Mouse (Mus musculus) right cerebral cortex, postnatal 4 days (tissue): ENCODE measurements around the gene Clmp.
"Not testable (repeated sequence)": the region's sequence is repeated elsewhere in the genome, so short reads cannot be mapped to it uniquely, and the experiment has no call there.

ENCODE experiments used
- DNase-seq: peaks from one replicate; pipeline ENCODE4 v3.0.0-alpha.2; 2022

Clmp gene

DNA sequence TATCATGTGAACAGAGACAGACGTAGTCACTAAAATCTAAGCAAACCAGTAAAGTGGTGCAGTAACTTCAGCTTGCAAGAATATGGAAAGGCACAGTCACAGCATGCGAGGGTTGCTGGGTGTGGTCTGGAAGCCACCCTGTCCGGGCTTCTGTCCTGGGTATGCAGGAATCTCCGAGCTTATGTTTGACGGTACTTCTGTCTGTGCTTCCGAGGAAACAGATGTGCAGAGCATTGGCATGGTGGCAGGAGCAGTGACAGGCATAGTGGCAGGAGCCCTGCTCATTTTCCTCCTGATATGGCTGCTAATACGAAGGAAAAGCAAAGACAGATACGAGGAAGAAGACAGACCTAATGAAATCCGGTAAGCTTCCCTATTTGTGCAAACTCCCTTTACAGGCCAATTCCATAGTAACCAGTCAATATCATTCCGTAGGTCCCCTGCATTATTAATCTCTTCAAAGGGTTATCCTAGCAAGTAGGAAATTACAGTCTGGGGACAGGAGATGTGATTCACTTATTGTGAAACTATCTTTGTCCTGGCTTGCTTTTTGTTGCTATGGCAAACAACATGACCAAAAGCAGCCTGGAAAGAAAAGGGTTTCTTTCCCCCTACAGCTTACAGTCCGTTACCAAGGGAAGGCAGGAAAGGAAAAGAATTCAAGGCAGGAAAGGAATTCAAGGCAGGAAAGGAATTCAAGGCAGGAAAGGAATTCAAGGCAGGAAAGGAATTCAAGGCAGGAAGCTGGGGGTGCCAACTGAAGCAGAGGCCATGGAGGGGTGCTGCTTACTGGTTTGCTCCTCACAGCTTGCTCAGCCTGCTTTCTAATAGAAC is 95.3 kb downstream of the Clmp start:
- DNase-seq, result no peak

DNA sequence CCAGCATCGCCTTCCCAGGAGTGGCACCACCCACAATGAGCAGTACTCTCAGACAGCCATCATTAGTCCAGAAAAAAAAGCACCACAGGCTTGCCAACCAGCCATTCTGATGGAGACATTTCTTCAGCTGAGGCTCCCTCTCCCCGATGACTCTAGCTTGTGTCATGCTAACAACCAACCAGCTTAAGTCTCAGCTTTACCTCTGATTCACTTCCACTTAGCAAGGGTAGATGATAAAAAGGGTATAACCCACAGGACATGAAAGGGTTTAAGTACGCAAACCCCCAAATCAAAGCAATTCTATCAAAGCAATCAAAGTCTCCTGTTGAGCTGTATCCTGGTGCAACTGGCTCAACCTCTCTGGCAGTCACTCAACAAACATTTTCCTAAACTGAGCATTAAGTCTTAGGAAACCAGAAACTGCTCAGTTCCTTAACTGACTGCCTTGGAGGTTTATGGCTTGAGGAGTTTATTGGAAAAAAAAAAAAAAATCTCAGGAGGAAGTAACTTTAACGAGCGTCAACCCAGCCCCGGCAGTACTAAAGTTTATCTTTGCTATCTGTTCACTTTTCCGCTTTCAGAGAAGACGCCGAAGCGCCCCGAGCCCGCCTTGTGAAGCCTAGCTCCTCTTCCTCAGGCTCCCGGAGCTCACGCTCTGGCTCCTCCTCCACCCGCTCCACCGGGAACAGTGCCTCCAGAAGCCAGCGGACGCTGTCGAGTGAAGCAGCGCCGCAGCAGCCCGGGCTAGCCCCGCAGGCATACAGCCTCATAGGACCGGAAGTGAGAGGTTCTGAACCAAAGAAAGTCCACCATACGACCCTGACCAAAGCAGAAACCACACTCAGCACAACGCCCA is 96.2 kb downstream of the Clmp start:
- no peak for DNase-seq

DNA sequence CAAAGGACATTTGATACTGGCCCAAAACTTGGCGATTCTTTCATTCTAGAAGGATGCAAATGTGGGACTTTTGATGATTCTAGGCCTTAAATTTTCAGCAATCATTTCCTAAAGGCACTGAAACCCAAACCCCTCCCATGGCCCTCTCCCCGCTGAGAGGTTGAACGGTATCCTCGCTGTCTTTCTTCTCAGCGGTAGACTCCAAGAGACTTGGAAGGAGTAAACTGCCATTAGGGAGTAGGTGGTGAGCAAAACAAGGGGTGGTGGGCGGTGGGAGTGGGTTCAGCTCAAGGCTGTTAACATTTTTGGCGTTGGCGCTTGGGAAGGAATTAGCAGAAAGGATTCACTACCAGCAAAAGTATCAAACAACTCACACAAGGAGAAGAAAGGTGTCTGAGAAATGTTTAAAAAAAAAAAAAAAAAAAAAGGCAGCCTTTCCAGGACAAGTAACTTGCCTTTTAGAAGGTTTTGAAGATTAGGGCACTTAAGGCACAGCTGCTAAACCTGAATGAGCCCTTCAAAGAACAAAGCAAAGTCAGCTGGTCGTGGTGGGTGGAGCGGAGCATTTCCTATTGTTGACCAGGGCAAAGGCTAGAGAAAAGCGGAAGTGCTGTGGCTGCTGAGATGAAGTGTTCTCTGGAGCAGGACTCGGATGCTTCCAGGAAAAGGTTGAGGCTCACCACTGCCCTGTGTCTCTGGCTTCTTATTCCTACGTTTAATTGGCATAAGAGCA is 98.0 kb downstream of the Clmp start:
- no peak for DNase-seq

DNA sequence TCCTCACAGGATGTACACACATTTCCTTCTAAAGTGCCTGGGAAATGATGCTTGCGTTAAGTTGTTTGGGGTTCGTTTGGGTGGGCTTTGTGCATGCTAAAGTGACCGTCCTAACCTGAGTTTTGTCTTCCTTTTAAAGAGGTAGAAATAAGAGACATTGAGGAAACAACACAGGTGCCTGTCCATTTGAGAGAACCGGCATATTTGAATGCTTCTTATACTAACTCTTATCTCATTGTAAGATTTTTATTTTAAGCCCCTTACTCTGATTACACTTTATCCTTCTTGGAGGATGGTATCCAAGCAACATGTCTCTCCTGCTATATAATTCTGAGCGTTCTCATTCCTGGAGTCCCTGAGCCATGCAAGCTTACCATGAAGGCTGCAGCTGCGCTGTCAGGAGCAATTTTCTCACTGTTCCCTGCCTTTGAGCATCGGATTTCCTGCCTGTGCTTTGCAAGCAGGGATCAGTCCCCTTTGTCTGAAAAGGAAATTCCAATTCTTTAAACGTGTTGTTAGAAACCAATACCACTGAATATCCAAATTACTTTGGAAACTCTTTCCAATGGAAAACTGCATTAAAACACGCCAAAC is 98.7 kb downstream of the Clmp start:
- peak; percentile 43 for DNase-seq

DNA sequence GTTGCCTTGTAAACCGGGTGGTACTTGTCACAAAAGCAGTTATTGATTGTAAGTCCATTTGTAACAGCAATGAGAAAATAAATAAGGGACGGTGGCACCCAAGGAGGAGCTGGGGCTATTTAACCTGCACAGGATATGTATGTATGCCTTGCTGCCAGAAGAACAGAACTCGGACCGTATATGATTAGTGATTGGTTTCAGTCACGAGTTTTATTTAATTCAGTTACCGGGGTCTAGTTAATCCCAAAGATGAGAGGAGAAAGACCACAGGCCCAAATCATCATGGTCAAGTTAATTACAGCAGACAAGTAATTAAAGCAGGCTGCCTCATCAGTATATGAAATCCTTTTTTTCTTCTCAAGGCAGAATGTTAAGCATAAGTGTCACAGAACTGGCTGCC is 99.7 kb downstream of the Clmp start:
- DNase-seq, result no peak

DNA sequence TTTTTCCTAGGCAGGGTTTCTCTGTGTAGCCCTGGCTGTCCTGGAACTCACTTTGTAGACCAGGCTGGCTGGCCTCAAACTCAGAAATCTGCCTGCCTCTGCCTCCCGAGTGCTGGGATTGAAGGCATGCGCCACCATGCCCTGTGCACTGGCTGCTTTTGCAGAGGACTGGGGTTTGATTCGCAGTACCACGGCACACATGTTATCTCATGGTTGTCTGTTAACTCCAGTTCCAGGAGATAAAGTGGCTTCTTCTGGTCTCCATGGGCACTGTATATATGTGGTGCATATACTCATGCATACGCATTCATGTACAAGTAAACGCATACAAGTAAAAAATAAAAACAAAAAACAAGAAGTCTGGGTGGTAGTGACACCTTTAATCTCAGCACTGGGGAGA is 101.1 kb downstream of the Clmp start:
- not testable (repeated sequence) for DNase-seq

DNA sequence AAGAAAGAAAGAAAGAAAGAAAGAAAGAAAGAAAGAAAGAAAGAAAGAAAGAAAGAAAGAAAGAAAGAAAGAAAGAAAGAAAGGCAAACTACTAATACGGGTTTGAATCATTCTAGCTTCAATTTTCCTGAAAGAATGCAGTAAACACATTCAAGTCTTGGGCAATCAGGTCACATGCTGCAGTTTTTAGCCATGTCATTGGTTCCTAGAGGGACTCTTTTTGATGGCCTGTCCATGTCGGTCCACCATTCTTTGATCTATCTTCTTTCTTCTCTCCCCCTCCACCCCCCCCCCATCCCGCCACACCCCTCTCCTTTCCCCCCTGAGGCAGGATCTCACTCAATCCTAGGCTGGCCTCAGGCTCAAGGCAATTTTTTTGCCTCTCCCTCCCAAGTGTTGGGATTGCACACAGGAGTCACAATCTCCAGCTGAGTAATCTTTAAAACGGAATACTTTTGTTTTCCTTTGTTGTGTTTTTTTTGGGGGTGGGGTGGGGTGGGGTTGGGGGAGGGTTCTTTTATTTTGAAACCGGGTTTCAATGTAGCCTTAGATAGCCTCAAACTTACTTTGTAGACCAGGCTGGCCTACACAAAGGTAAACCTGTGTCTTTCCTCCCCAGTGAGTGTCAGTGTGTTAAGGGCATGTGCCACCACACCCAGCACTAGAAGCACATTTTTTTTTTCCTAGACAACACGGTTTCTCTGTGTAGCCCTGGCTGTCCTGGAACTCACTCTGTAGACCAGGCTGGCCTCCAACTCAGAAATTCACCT is 106.3 kb downstream of the Clmp start:
- DNase-seq, result no peak

DNA sequence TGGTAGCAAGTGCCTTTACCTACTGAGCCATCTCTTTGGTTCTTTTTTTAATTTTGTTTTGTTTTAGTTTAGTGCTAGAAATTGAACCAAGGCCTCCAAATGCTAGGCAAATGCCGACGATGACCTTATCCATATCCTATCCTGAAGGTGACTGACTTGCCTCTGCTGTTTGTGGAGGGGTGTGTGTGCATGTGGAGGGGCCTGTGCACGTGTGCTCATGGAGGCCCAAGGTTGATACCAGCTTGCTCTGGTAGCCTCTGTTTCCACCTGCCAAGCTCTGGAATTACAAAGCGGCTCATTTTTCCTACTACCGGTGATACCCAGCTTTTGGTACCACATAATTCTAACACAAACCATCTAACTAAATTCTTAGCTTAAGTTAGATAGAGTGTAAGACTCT is 107.8 kb downstream of the Clmp start:
- DNase-seq, result no peak

DNA sequence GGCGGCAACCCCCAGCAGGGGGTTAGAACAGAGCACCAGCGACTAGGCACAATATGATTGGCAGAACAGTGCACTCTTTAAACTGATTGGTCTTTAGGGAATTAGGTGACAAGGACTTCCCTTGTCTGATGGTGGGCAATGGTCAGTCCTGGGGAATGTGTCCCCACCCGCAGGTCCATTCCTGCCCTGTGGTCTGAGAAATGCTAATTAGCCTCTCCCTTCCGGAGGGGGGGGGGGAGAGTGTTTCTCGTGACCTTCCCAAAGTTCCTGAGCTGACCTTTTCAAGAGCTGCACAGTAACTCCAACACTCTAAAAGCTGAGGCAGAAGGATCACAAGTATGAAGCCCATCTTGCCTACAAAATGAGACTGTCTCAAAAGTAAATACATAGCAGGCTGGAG is 108.5 kb downstream of the Clmp start:
- DNase-seq, result no peak

DNA sequence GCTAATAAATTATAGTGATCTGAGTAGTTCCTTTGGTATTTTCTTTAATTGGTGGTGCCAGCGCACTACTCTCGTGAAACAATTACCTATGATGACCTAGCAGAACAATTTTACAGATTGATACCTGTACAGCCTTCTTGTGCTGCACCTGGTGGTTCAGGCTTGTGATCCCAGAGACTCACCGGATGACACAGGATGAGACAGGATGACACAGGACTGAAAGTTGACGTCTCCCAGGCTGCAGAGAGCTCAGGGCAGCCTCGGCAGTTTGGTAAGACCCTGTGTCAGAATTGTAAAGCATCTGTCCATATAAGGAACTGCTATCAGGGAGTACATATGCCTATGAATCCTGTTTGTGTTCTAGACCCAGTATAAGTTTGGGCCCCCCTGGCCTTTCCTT is 109.2 kb downstream of the Clmp start:
- DNase-seq, result no peak

DNA sequence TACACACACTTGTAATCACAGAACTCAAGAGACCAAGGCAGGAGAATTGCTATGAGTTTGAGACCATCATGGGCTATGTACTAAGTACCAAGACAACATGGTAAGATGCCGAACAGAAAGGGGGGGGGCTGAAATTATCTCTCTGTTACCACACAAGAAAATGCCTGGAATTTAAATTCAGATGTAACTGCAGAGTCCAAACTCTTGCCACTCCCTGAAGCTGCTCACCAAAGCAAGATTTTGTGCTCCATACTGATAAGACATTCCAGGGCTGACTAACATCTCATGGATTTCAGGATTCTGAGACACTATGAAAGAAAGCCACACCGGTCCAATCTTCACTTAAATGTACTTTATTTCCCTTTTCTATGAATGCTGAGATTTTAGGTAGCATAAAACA is 109.8 kb downstream of the Clmp start:
- no peak for DNase-seq

DNA sequence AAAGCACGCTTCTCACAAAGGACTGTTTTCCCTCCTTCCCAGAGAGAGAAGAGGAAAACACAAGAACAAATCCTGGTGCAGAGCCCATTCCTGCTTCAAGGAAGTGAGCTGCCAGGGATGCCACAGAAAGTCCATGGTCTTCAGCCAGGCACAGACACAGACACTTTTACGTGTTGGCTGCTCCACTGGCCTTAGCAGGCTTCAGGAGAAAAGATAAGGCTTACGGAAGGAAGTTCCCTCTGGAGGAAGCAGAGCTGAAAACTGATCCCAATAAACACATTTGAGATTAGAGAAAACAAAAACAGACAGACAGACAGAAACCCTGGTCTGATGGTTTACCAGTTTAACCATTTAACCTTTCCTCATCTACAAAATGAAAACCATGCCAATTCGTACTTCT is 110.3 kb downstream of the Clmp start:
- no peak for DNase-seq

DNA sequence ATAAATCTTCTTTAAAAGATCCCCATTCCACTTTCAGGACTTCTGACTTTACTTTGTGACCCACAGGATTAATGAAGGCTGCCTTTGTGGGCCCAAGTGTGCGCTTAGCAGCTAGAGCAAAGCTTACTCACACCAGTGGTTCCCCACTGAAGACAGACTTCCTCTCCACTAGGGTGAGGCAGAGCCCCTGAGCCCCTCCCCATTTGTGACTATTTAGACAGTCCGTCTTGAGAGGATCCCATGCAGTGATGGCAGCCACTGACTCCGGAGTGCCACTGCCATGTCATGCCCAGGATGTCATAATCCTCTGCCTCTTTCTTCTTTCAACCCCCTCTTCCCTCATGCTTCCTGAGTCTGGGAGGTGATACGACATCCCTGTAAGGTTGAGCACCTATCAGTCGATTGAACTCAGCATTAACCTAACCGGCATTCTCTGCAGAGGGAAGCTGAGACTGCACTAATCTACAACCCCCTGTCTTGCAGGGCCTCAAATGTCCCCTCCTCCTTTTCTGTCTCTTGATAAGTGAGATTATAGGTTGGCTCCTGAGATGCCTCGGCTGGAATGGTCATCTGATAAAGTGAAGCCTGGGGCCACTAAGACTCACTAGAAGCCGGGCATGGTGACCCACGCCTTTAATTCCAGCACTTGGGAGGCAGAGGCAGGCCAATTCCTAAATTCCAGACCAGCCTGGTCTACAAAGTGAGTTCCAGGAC is 112.6 kb downstream of the Clmp start:
- no peak for DNase-seq

DNA sequence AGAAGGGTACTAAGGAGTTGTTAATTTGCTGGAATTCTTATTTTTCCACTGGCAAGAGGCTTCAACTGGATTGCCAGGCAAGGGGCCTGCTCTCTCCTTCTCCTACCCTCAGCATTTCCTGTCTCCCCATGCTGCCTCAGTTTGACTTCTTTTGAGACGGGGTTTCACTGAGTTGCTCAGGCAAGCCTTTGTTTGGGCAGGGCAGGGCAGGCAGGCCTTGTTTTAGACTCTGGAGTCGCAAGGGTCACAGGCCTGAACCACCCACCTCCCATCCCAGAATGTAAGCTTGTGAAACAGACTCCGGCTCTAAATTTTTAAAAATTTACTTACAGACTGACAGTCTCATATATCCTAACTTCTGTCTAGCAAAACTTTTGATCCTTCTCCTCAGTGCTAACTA is 113.3 kb downstream of the Clmp start:
- DNase-seq, result no peak

DNA sequence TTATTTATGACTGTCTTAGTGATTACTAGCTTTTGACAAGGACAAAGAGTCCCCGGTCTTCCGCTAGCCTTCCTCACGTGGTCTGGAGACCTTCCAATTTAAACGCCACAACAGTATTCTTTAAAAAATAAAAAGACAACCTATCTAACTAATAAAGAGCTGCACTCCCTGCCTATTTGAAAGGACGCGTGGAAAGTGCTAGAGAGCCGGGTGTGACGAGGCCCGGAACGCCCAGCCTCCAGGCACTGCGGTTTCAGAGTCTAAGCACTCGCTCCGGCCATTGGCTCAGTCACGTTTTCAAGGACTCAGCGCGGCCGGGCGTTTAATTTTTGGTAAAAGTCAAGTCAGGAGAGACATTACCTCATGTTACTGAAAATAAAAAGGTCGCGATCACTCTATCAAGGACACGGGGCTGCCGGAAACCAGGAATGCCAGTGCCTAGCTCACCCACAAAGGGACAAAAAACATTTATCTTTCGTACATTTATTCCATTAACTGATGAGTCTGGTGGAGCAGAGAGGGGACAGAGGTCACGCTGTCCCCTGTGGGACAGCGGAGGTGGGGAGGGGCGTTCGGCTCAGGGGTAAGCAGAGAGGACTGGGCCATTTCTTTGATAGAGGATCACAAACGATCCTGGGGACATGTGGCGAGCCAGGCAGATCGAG is 114.2 kb downstream of the Clmp start:
- peak; percentile 67 for DNase-seq

DNA sequence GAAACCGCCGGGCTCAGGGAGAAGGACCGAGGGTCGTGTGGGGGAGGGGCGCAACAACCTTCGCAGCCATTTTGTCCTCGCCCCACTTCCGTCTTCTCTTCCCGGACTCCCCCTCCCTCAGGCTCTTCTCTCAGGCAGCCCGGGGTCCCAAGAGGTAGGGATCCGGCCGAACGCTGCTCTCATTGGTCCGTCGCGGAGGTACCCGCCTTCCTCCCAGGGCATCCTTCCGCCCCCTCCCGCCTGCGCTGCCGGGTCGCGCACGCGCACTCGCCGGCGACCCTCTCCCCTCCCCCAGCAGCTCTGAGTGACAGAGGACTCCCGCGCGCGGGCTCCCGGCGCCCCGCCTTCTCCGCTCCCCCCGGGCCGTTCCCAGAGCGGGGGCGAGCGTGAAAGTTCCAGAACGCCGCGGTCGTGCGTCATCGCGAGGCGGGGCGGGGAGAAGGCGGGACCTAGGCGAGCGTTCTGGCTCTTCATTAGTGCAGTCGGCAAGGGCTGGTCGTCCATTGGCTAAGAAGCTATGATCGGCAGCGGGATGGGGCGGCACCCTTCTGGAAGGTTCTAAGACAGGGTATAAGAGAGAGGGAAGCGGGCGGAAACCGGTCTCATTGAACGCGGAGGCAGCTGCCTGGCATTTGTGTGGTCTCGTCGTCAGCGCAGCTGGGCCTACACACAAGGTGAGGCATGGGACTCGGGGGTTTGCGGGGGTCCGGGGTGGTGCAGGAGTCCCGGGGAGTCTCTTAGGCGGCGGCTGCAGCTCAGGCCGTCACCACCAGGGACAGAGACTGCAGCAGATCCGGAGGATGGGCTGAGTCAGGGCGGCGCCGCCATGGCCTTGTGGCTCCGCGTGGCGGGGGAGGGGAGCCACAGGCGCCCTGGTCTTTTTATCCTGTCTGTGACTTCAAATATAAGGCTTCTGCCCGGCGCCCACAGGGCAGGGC is 115.2 kb downstream of the Clmp start, which contains the start of gene Hspa8:
Hspa8 (plus strand) TSS at position 310 of the 938 bp plus-strand sequence.
- DNase-seq, result peak; percentile 99

DNA sequence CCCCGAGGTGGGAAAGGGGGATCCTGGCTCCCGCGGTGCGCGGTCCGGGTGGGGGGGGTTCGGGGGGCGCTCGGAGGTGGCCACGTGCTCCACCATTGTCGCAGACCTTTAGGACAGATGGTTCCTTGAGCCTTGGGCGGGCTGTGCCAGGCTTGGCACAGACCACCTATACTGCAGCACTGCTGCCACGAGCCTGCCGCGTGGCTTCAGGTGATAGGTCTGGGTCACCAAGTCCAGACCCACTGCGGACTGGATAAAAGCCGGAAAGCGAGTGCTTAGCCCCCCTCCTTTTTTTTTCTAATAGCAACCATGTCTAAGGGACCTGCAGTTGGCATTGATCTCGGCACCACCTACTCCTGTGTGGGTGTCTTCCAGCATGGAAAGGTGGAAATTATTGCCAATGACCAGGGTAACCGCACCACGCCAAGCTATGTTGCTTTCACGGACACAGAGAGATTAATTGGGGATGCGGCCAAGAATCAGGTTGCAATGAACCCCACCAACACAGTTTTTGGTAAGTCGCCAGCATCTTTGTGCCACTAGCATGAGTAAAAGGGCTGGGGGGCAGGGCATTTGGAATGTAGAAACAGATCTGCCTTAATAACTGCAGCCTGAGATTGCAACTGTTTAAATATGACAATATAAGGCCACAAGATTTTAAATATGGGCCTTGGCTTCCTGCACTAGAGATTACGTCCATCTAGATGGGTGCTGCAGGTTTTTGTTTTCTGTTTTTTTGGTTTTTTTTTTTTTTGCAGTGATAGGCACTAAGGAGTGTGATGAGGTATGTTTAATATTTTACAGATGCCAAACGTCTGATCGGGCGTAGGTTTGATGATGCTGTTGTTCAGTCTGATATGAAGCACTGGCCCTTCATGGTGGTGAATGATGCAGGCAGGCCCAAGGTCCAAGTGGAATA is 116.1 kb downstream of the Clmp start:
- peak; percentile 41 for DNase-seq

DNA sequence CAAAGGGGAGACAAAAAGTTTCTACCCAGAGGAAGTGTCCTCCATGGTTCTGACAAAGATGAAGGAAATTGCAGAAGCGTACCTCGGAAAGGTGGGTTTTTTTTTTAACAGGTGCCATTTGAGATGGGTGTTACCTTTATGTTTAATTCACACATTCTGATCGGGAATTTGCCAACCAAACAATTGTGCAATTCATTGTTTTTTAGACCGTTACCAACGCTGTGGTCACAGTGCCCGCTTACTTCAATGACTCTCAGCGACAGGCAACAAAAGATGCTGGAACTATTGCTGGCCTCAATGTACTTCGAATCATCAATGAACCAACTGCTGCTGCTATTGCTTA is 116.7 kb downstream of the Clmp start:
- DNase-seq, result not testable (repeated sequence)

DNA sequence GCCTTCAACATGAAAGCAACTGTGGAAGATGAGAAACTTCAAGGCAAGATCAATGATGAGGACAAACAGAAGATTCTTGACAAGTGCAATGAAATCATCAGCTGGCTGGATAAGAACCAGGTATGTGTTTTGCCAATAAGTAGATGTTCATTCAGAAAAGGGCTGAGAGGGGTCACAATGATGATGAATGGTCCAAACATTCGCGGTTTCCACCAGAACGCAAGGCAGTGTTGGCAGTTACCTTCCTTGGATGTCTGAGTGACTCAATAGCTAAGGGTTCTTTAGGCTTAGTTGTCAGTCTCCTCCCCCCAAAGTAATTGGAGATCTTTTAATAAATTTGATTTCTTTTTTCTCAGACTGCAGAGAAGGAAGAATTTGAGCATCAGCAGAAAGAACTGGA is 118.8 kb downstream of the Clmp start:
- not testable (repeated sequence) for DNase-seq
